23 mouse cellular contexts compared by ENCODE assay signal in genomic region chr1:183250612-183251011, GRCm38 (mm10).
"Had no signal": no experiment of that assay in that cellular context is flagged by ENCODE, and none has a peak within 500 bp of the region (broad histone marks: within the 10 kb centered on the region; RNA-seq: fewer than 3 reads in every experiment).

No protein-coding gene starts in this region.

- DNase-seq: kidney, adult 18-20 months; kidney, postnatal 25 days; left cerebral cortex, postnatal 4 days; lung, adult 18-20 months; lung, postnatal 10 days; lung, postnatal 36 days; right cerebral cortex, adult 18-20 months; right cerebral cortex, postnatal 14 days; right cerebral cortex, postnatal 4 days; thymus, adult 2 months; thymus, postnatal 14 days; thymus, postnatal 4 days had no signal

- ATAC-seq: inflammation-experienced regulatory T-cells, adult 6 months; intestine, embryonic 16.5 days; midbrain, embryonic 15.5 days had no signal

- H3K4me3 ChIP-seq: layer of hippocampus, adult 2 months; limb, embryonic 13.5 days; lung, embryonic 15.5 days; midbrain, embryonic 12.5 days; midbrain, embryonic 15.5 days; neural tube, embryonic 12.5 days; neural tube, embryonic 15.5 days; stomach, embryonic 15.5 days had no signal

- H3K4me1 ChIP-seq: lung, embryonic 15.5 days; neural tube, embryonic 12.5 days; stomach, embryonic 15.5 days had no signal

- H3K9me3 ChIP-seq: limb, embryonic 13.5 days; lung, embryonic 15.5 days; midbrain, embryonic 12.5 days; midbrain, embryonic 15.5 days; neural tube, embryonic 12.5 days; neural tube, embryonic 15.5 days; stomach, embryonic 15.5 days had no signal

- H3K27me3 ChIP-seq: limb, embryonic 13.5 days; midbrain, embryonic 12.5 days; midbrain, embryonic 15.5 days; neural tube, embryonic 12.5 days; neural tube, embryonic 15.5 days; stomach, embryonic 15.5 days had no signal

- H3K4me2 ChIP-seq: limb, embryonic 13.5 days; lung, embryonic 15.5 days; midbrain, embryonic 12.5 days; midbrain, embryonic 15.5 days; neural tube, embryonic 12.5 days; neural tube, embryonic 15.5 days; stomach, embryonic 15.5 days had no signal

- H3K27ac ChIP-seq: kidney, postnatal 0 days; layer of hippocampus, adult 2 months; limb, embryonic 13.5 days; lung, embryonic 15.5 days; midbrain, embryonic 12.5 days; midbrain, embryonic 15.5 days; neural tube, embryonic 12.5 days; neural tube, embryonic 15.5 days; stomach, embryonic 15.5 days had no signal

- H3K36me3 ChIP-seq: limb, embryonic 13.5 days; lung, embryonic 15.5 days; midbrain, embryonic 12.5 days; midbrain, embryonic 15.5 days; neural tube, embryonic 12.5 days; neural tube, embryonic 15.5 days; stomach, embryonic 15.5 days had no signal

- H3K9ac ChIP-seq: limb, embryonic 13.5 days; lung, embryonic 15.5 days; midbrain, embryonic 12.5 days; midbrain, embryonic 15.5 days; neural tube, embryonic 12.5 days; neural tube, embryonic 15.5 days; stomach, embryonic 15.5 days had no signal
